Mouse (Mus musculus) thymus, adult 18-20 months (tissue): ENCODE data around the gene Mettl8.

Experiments
- DNase-seq, 2 experiments: peaks; one replicate each; pipeline ENCODE4 v3.0.0; 2022; ENCODE audit warnings: mixed read lengths in 2 of 2

Mettl8 gene

DNA sequence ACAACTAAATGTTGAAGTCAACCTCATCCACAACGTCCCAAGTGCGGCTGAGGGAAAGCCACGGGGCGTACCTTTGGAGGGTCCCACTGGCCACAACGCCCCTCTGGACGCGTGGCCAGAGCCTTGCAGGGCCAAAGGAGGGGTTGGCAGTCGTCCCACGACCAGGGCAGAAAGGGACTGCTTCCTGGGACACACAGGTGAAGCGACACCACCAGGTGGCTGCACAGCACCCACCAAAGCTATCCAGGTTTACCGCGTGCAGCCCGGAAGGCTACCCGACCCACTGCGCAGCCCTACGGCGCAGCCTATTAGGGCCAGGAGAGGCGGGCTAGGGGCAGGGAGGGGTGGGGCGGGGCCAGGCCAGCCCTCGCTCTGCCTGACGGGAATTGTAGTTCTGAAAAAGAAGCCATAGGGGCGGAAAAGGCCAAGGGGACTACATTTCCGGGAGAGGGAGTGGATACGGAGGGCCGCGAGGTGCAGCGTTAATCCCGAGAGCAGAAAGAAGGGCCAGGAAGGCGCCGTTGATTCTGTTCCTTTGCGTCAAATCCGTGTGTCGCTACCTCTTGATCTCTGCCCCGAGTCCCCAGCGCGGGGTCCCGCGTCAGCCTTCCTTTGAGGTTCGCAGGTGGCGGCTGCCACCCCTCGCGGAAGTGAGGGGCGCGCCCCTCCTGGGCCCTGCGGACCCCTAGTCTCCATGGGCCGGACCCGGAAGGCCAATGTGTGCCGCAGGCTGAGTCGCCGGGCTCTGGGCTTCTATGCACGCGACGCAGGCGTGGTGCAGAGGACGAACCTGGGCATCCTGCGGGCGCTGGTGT lies at the start of gene Mettl8, which contains the start of gene Dcaf17:
Mettl8 (minus strand) TSS at position 284 of the 815 bp plus-strand sequence.
Dcaf17 (plus strand) TSS at position 29 of the 815 bp plus-strand sequence.
- peak; percentile 93 to 95 for DNase-seq

DNA sequence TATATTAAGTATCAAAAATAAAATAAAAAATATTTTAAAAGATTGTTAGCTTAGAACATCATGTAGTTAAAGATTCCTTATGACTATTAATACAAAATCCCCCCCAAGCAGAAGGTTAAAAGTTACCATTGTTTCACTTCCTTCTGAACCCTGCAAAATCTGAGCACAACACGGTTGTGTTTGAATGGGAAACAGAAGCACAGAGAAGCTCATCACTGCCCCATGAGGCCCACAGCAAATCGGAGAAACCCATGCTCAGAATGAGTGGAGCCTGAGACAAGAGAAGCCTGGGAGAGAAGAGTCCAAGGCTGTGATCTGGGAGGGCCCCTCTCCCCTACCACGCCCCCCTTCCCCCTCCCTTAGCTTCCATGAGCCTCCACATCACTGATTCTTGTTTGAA lies 49.3 kb upstream of the Mettl8 start:
- DNase-seq = no peak

DNA sequence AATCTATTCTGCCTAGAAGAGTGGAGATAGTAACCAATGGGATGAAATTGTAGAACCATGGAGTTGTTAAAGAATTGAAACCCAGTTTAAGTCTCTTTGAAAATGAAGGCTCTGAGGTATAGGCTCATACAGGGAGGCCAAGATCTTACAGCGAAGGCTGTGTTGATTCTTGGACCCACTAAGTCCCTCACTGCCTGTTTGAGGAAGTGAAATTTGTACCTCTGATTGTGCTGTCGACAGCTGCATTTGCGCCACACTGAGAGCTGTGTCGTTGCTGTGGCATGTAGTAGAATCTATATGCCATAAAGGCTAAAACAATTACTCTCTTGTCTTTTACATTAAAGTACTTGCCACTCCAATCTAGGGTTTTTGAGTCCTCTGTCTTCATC lies 47.9 kb upstream of the Mettl8 start:
- DNase-seq = no peak

DNA sequence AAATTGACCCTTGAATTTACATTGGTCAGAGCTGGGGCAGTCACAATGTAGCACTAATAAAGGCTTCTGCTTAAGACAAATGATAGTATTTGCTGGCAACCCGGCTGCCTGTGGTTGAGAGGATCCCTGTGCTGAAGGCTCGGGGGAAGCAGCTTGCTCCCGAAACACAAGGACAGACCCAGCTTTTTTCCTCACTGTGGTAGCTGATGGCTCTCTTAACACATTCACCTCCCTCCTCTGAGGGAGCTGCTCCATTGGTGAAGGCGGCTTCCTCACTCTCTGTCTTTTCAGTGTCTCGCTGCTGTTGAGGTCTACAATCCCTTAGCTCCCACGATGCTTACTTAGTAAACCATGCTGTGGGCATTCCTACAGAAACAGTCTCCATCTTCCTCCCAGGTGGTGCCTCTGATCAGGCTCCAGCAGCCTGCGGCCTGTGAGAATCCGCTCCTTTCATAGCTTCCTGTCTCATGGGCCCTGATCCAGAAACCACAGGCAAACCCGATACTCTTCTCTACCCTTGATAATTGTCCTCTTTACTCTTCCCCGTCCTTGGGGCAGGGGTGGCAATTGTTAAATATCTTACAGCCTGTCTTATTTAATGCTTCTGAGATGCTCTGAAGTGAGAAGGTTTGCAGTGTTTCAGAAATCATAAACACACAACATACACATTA lies 47.4 kb upstream of the Mettl8 start:
- no peak for DNase-seq

DNA sequence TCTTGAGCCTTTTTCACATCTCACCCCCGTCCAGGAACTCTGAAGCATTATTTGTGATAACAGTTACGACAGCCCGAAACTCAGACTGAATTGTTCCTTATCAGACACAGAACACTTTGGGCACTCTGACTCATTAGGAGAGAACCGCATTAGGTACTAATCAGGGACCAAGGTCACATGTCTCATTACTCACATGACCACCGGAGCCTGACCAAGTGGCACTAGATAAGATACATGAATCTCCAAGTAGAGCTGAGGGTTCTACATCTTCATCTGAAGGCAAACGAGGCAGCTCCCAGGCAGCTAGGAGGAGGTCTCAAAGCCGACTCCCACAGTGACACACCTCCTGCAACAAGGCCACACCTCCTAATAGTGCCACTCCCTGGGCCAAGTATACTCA lies 40.8 kb upstream of the Mettl8 start:
- no peak for DNase-seq

- peak in 1 of 2 experiments; percentile 16 for DNase-seq
Measured at GRCm38 (mm10) chr2:71090660-71091445, 35.5 kb upstream of the Mettl8 start.

DNA sequence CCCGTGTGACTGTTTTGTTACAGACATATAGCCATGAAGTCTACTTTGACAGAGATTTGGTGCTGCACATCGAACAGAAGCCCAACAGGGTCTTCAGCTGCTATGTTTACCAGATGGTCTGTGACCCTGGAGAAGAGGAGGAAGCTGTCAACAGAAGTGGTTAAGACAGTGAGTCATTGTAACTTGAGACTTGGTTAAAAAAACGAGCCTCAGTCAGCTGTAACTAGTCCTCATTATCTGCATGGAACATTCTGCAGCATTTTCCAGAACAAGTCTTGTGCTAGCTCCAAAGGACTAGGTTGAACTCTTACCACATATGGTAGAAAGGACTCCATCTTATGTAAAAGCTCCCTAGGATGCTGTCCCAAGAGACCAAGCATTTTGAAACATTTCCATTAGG lies 34.4 kb upstream of the Mettl8 start:
- no peak for DNase-seq

- no peak for DNase-seq
Measured at GRCm38 (mm10) chr2:71083454-71084193, 28.2 kb upstream of the Mettl8 start.

- DNase-seq = no peak
Measured at GRCm38 (mm10) chr2:71082416-71082815, 27.0 kb upstream of the Mettl8 start.

GRCm38 (mm10) chr2:71073828-71074227 lies 18.4 kb upstream of the Mettl8 start:
- no peak for DNase-seq

GRCm38 (mm10) chr2:71073330-71073729 lies 17.9 kb upstream of the Mettl8 start:
- DNase-seq = no peak

GRCm38 (mm10) chr2:71071601-71072000 lies 16.2 kb upstream of the Mettl8 start:
- DNase-seq = no peak

- no peak for DNase-seq
Measured at GRCm38 (mm10) chr2:71056115-71056835, 892 bp upstream of the Mettl8 start.

DNA sequence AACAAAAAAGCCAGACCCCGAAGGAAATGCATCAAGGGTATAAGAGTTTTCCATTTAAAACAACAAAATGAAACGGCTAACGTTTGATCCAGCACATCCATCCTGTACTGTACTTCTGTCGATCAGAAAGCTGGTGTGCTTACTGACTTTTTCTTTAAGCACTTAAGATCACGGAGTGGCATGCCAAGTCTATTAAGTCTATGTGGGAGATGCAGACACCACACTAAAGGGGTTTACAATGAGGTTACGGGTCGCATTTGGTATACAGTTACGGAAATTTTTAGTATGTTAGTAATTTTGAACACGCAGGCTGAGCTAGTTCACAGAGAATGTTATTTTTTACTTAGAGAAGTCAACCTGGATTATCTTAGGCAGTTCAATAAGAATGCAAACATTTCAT lies 667 bp downstream of the Mettl8 start:
- no peak for DNase-seq

DNA sequence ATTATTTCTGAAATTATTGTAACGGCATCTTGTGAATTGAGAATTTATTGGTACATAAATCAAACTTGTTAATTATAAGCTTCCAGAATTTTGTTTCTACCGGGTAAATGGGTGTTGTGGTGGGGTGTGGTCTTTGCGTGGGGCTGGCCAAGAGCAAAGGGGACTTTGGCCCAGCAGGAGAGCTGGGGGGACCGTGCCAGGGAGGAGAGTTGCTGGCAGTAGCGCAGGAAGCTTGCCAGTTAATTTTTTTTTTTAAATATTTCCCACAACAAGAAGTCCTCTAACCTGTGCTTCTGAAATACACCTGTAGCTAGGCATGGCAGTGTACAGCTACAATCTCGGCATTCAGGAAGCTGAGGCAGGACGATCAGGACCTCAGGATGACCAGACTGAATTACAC lies 4.9 kb downstream of the Mettl8 start:
- no peak for DNase-seq

GRCm38 (mm10) chr2:71048896-71049295 lies 6.5 kb downstream of the Mettl8 start:
- no peak for DNase-seq

GRCm38 (mm10) chr2:71046751-71047320 lies 8.5 kb downstream of the Mettl8 start:
- no peak for DNase-seq

GRCm38 (mm10) chr2:71046151-71046550 lies 9.2 kb downstream of the Mettl8 start:
- no peak for DNase-seq

- DNase-seq = peak in 1 of 2 experiments; percentile 34
Measured at GRCm38 (mm10) chr2:71039522-71040121, 15.8 kb downstream of the Mettl8 start.

DNA sequence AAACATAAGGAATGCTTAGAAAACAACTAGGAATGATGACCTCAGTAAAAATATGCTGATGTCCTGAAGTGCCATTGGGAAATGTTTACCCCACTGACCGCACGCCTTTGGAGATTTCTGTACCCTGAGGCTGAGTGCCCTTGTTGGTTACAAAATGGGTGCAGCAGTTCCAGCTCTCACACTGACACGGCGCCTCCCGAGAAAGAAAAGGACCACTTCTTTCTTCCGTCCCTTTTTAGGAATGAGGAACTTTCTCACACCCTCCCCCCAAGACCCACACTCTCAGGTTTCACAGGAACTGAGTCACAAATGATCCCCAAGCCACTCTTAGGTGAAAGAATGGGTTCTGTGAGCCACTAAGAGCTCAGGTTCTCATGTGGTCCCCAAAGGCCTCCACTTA lies 17.9 kb downstream of the Mettl8 start:
- DNase-seq = no peak

DNA sequence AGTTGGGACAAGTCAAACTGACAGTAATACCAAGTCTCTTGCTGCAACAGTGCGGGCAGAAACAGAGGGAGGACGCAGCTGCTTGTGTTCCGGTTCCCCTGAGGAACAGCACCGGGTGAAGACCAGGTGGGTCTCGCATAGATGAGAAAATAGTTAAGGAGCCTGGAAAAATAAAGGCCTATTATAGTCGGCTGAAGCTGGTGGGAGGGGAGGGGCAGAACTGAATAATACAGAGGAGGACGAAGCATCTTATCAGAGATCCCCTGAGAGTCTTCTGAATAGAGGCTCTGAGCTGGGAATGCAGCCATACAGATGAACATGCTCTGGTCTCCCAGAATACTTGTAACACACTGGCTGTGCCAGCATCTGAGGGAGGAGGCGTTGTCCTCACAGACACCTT lies 21.4 kb downstream of the Mettl8 start:
- no peak for DNase-seq
